Mouse (Mus musculus) embryonic facial prominence, embryonic 11.5 days (tissue): ENCODE measurements around the gene Rars2. TPM values are rescaled to one million over a fixed set of nuclear protein-coding genes. Genes with fewer than 3 reads are reported as not detected.

Experiments used
- ATAC-seq: fragments of 200-750 bp; cut with Nextera tagmentation; replicated peaks from 2 replicates; pipeline ENCODE4 v1.8.0; 2017; ENCODE audit warnings: low read depth; ENCODE audit not compliant: insufficient number of reproducible peaks, low FRiP score, low TSS enrichment
- DNase-seq: peaks from one replicate; pipeline ENCODE4 v3.0.0-alpha.2; 2015; ENCODE audit warnings: low spot score
- H3K27ac ChIP-seq: fragments of 300-500 bp; sonication (generic); replicated peaks from 2 replicates; pipeline ENCODE4 v1.5.1; 2014; ENCODE audit warnings: mild to moderate bottlenecking, low read depth, low read length, control low read depth
- H3K27me3 ChIP-seq: fragments of 300-500 bp; sonication (generic); 2 replicates; pipeline ENCODE4 v1.6.1; 2014; ENCODE audit warnings: mild to moderate bottlenecking, low read length, moderate library complexity, mixed read lengths; ENCODE audit not compliant: control insufficient read depth, insufficient read depth
- H3K36me3 ChIP-seq: fragments of 300-500 bp; sonication (generic); replicated peaks from 2 replicates; pipeline ENCODE4 v1.6.1; 2014; ENCODE audit warnings: low read depth, mild to moderate bottlenecking, low read length, moderate library complexity, mixed read lengths; ENCODE audit not compliant: control insufficient read depth, insufficient read depth
- H3K4me1 ChIP-seq: fragments of 300-500 bp; sonication (generic); 2 replicates; pipeline ENCODE4 v1.6.1; 2014; ENCODE audit warnings: low read length, mixed read lengths; ENCODE audit not compliant: control insufficient read depth, insufficient read depth
- H3K4me2 ChIP-seq: fragments of 300-500 bp; sonication (generic); 2 replicates; pipeline ENCODE4 v1.6.1; 2014; ENCODE audit warnings: low read depth, mild to moderate bottlenecking, control low read depth, low read length, moderate library complexity
- H3K4me3 ChIP-seq: fragments of 300-500 bp; sonication (generic); 2 replicates; pipeline ENCODE4 v1.5.1; 2014; ENCODE audit warnings: low read depth, low read length, control low read depth
- H3K9ac ChIP-seq: fragments of 300-500 bp; sonication (generic); replicated peaks from 2 replicates; pipeline ENCODE4 v1.6.1; 2014; ENCODE audit warnings: mild to moderate bottlenecking, control low read depth, low read length
- H3K9me3 ChIP-seq: fragments of 300-500 bp; sonication (generic); replicated peaks from 2 replicates; pipeline ENCODE4 v1.6.1; 2016; ENCODE audit warnings: mild to moderate bottlenecking, low read length, inconsistent platforms, mixed read lengths; ENCODE audit not compliant: control insufficient read depth
- WGBS: fragments of 180-500 bp; shearing (Covaris S2); extraction: QIAGEN DNeasy Blood & Tissue Kit; methylation state at CpG from one replicate; pipeline ENCODE4 v1.1.7; 2014; 5-methylcytosine and 5-hydroxymethylcytosine counted together
- polyA plus RNA-seq: library from polyadenylated mRNA; unstranded; fragments of >200 nt; fragmentation: Nextera tagmentation; extraction: Ambion mirVana; gene quantifications from 2 replicates; pipeline ENCODE4 v1.2.1, GENCODE M21; 2014

Gene Rars2
- polyA plus RNA-seq, 1 experiment from 2014 or later = 80.6 TPM

- Histone ChIP-seq H3K36me3 (peaks cover 2% of the 10 kb centered on the region; the same call in 1 of the 2 replicates), H3K4me3 (no peak overlapping the region), H3K9ac (no peak overlapping the region), H3K9me3 (no peaks in the 10 kb centered on the region), H3K27ac (no peak overlapping the region), H3K4me1 (no peaks in the 10 kb centered on the region), H3K27me3 (no peaks in the 10 kb centered on the region), H3K4me2 (no peak overlapping the region)
- no peak for ATAC-seq
- DNase-seq = no peak
These were observed 30.0 kb downstream of the Rars2 start for GRCm38 (mm10) chr4:34644779-34645178.

GRCm38 (mm10) chr4:34653179-34653578 is 38.4 kb downstream of the Rars2 start:
- ATAC-seq (no peak), DNase-seq (no peak)
- Histone ChIP-seq H3K4me1 (no peaks in the 10 kb centered on the region), H3K9me3 (no peaks in the 10 kb centered on the region), H3K27ac (no peak overlapping the region), H3K4me3 (no peak overlapping the region), H3K27me3 (no peaks in the 10 kb centered on the region), H3K36me3 (no peaks in the 10 kb centered on the region), H3K4me2 (no peak overlapping the region), H3K9ac (no peak overlapping the region)
- 92% methylated on average over 7 of the region's 7 CpGs for WGBS

GRCm38 (mm10) chr4:34656101-34656500 is 41.3 kb downstream of the Rars2 start:
- no peak overlapping the region for H3K4me2 ChIP-seq
- no peaks in the 10 kb centered on the region for H3K36me3 ChIP-seq
- no peaks in the 10 kb centered on the region for H3K9me3 ChIP-seq
- H3K27me3 ChIP-seq = no peaks in the 10 kb centered on the region
- DNase-seq (no peak), ATAC-seq (no peak)
- WGBS = 96% methylated on average over 10 of the region's 10 CpGs
- H3K9ac ChIP-seq = no peak overlapping the region
- H3K4me1 ChIP-seq = no peaks in the 10 kb centered on the region
- no peak overlapping the region for H3K4me3 ChIP-seq
- H3K27ac ChIP-seq = no peak overlapping the region

- no peaks in the 10 kb centered on the region for H3K27me3 ChIP-seq
- H3K9ac ChIP-seq = no peak overlapping the region
- WGBS = 88% methylated on average over 2 of the region's 2 CpGs
- DNase-seq (no peak), ATAC-seq (no peak)
- H3K4me3 ChIP-seq = no peak overlapping the region
- H3K9me3 ChIP-seq = no peaks in the 10 kb centered on the region
- H3K4me2 ChIP-seq = no peak overlapping the region
- H3K36me3 ChIP-seq = no peaks in the 10 kb centered on the region; the same call in 1 of the 2 replicates
- H3K27ac ChIP-seq = no peak overlapping the region
- H3K4me1 ChIP-seq = no peaks in the 10 kb centered on the region
These were observed 44.3 kb downstream of the Rars2 start for GRCm38 (mm10) chr4:34659012-34659411.

- Histone ChIP-seq H3K27ac (no peak overlapping the region), H3K27me3 (no peaks in the 10 kb centered on the region), H3K4me3 (no peak overlapping the region), H3K4me1 (no peaks in the 10 kb centered on the region), H3K36me3 (peaks cover 4% of the 10 kb centered on the region), H3K4me2 (no peak overlapping the region), H3K9me3 (no peaks in the 10 kb centered on the region), H3K9ac (no peak overlapping the region)
- no peak for DNase-seq
- ATAC-seq = no peak
- 97% methylated on average over 2 of the region's 2 CpGs for WGBS
These were observed 46.8 kb downstream of the Rars2 start for GRCm38 (mm10) chr4:34661514-34661913.

GRCm38 (mm10) chr4:34661927-34662326 is 47.2 kb downstream of the Rars2 start:
- Histone ChIP-seq H3K9ac (no peak overlapping the region), H3K27ac (no peak overlapping the region), H3K4me1 (no peaks in the 10 kb centered on the region), H3K36me3 (peaks cover 5% of the 10 kb centered on the region), H3K9me3 (no peaks in the 10 kb centered on the region), H3K4me2 (no peak overlapping the region), H3K4me3 (no peak overlapping the region), H3K27me3 (no peaks in the 10 kb centered on the region)
- ATAC-seq (no peak), DNase-seq (no peak)
- WGBS = 90% methylated on average over 6 of the region's 6 CpGs

- Histone ChIP-seq H3K27me3 (no peaks in the 10 kb centered on the region), H3K4me2 (no peak overlapping the region), H3K4me1 (no peaks in the 10 kb centered on the region), H3K27ac (no peak overlapping the region), H3K9me3 (no peaks in the 10 kb centered on the region), H3K9ac (no peak overlapping the region), H3K4me3 (no peak overlapping the region), H3K36me3 (peaks cover 5% of the 10 kb centered on the region)
- 90% methylated on average over 5 of the region's 5 CpGs for WGBS
- ATAC-seq (no peak), DNase-seq (no peak)
These were observed 53.2 kb downstream of the Rars2 start for GRCm38 (mm10) chr4:34667923-34668322.

- peaks cover 3% of the 10 kb centered on the region for H3K36me3 ChIP-seq
- no peaks in the 10 kb centered on the region for H3K9me3 ChIP-seq
- H3K9ac ChIP-seq = no peak overlapping the region
- H3K4me3 ChIP-seq = no peak overlapping the region
- no peak overlapping the region for H3K27ac ChIP-seq
- no peak for DNase-seq
- ATAC-seq = no peak
- 93% methylated on average over 5 of the region's 5 CpGs for WGBS
- no peaks in the 10 kb centered on the region for H3K27me3 ChIP-seq
- H3K4me2 ChIP-seq = no peak overlapping the region
- no peaks in the 10 kb centered on the region for H3K4me1 ChIP-seq
These were observed 59.0 kb downstream of the Rars2 start for GRCm38 (mm10) chr4:34673721-34674120.
